Mouse (Mus musculus) stomach, embryonic 14.5 days (tissue): Measurements from ENCODE around the gene Lama1. TPM values are rescaled to one million over a fixed set of nuclear protein-coding genes. Genes with fewer than 3 reads are reported as not detected.
"Not testable (repeated sequence)": the region's sequence is repeated elsewhere in the genome, so short reads cannot be mapped to it uniquely, and the experiment has no call there.

Experiments used
- ATAC-seq: fragments of 200-750 bp; cut with Nextera tagmentation; 2 replicates; pipeline ENCODE4 v1.8.0; 2017; ENCODE audit warnings: low read depth, moderate TSS enrichment; ENCODE audit not compliant: insufficient number of reproducible peaks, insufficient read depth, low FRiP score
- H3K27ac ChIP-seq: fragments of 300-500 bp; sonication (generic); 2 replicates; pipeline ENCODE4 v1.5.1; 2014; ENCODE audit warnings: mild to moderate bottlenecking, low read length, moderate library complexity, mixed read lengths
- H3K27me3 ChIP-seq: fragments of 300-500 bp; sonication (generic); 2 replicates; pipeline ENCODE4 v1.6.1; 2014; ENCODE audit warnings: low read length, control low read depth, mixed read lengths; ENCODE audit not compliant: control insufficient read depth, insufficient read depth
- H3K36me3 ChIP-seq: fragments of 300-500 bp; sonication (generic); 2 replicates; pipeline ENCODE4 v1.6.1; 2014; ENCODE audit warnings: mild to moderate bottlenecking, control low read depth, low read length, moderate library complexity, mixed read lengths; ENCODE audit not compliant: control insufficient read depth, insufficient read depth
- H3K4me1 ChIP-seq: fragments of 300-500 bp; sonication (generic); 2 replicates; pipeline ENCODE4 v1.6.1; 2014; ENCODE audit warnings: low read length, control low read depth, mixed read lengths; ENCODE audit not compliant: control insufficient read depth, insufficient read depth
- H3K4me2 ChIP-seq: fragments of 300-500 bp; sonication (generic); replicated peaks from 2 replicates; pipeline ENCODE4 v1.6.1; 2014; ENCODE audit warnings: low read depth, low read length, control low read depth
- H3K4me3 ChIP-seq: fragments of 300-500 bp; sonication (generic); 2 replicates; pipeline ENCODE4 v1.5.1; 2014; ENCODE audit warnings: low read depth, low read length, control low read depth
- H3K9ac ChIP-seq: fragments of 300-500 bp; sonication (generic); replicated peaks from 2 replicates; pipeline ENCODE4 v1.6.1; 2014; ENCODE audit warnings: low read depth, mild to moderate bottlenecking, control low read depth, low read length, moderate library complexity, mixed read lengths
- H3K9me3 ChIP-seq: fragments of 300-500 bp; sonication (generic); 2 replicates; pipeline ENCODE4 v1.6.1; 2016; ENCODE audit warnings: low read depth, low read length, control low read depth; ENCODE audit not compliant: control insufficient read depth
- WGBS: fragments of 180-500 bp; shearing (Covaris S2); extraction: QIAGEN DNeasy Blood & Tissue Kit; methylation state at CpG from one replicate; pipeline ENCODE4 v1.1.7; 2014; 5-methylcytosine and 5-hydroxymethylcytosine counted together
- polyA plus RNA-seq: library from polyadenylated mRNA; unstranded; fragments of >200 nt; fragmentation: Nextera tagmentation; extraction: Ambion mirVana; gene quantifications from 2 replicates; pipeline ENCODE4 v1.2.1, GENCODE M21; 2014

Gene Lama1
- polyA plus RNA-seq, 1 experiment from 2014 or later: 9.7 TPM

- no peak for ATAC-seq
- Histone ChIP-seq H3K27ac (no peak overlapping the region), H3K27me3 (no peaks in the 10 kb centered on the region), H3K9ac (no peak overlapping the region), H3K36me3 (no peaks in the 10 kb centered on the region), H3K4me1 (no peaks in the 10 kb centered on the region), H3K4me2 (no peak overlapping the region), H3K4me3 (no peak overlapping the region), H3K9me3 (no peaks in the 10 kb centered on the region)
- 97% methylated on average over 10 of the region's 10 CpGs for WGBS
Measured at GRCm38 (mm10) chr17:67816916-67817315, 119.9 kb downstream of the Lama1 start.

GRCm38 (mm10) chr17:67827431-67827830, 130.4 kb downstream of the Lama1 start:
- no peak for ATAC-seq
- no peaks in the 10 kb centered on the region for H3K4me1 ChIP-seq
- no peaks in the 10 kb centered on the region for H3K36me3 ChIP-seq
- H3K4me2 ChIP-seq: no peak overlapping the region
- WGBS: 93% methylated on average over 3 of the region's 3 CpGs
- H3K27me3 ChIP-seq: no peaks in the 10 kb centered on the region
- no peak overlapping the region for H3K9ac ChIP-seq
- H3K9me3 ChIP-seq: peaks cover 4% of the 10 kb centered on the region
- no peak overlapping the region for H3K27ac ChIP-seq
- no peak overlapping the region for H3K4me3 ChIP-seq

GRCm38 (mm10) chr17:67836146-67836895, 139.3 kb downstream of the Lama1 start:
- H3K36me3 ChIP-seq: no peaks in the 10 kb centered on the region
- H3K4me1 ChIP-seq: no peaks in the 10 kb centered on the region
- H3K9ac ChIP-seq: no peak overlapping the region
- WGBS: 96% methylated on average over 20 of the region's 20 CpGs
- ATAC-seq: no peak
- H3K4me2 ChIP-seq: no peak overlapping the region
- no peaks in the 10 kb centered on the region for H3K27me3 ChIP-seq
- no peak overlapping the region for H3K27ac ChIP-seq
- H3K4me3 ChIP-seq: no peak overlapping the region
- peaks cover 5% of the 10 kb centered on the region; the same call in 1 of the 2 replicates for H3K9me3 ChIP-seq

- Histone ChIP-seq H3K36me3 (no peaks in the 10 kb centered on the region), H3K9me3 (peaks cover 5% of the 10 kb centered on the region; the same call in 1 of the 2 replicates), H3K27me3 (no peaks in the 10 kb centered on the region), H3K4me3 (no peak overlapping the region), H3K9ac (no peak overlapping the region), H3K4me1 (no peaks in the 10 kb centered on the region), H3K4me2 (no peak overlapping the region), H3K27ac (no peak overlapping the region)
- peak; percentile 33; the same call in 1 of the 2 replicates for ATAC-seq
- WGBS: 61% methylated on average over 17 of the region's 17 CpGs
Measured at GRCm38 (mm10) chr17:67837351-67838090, 140.5 kb downstream of the Lama1 start.

- no peaks in the 10 kb centered on the region for H3K27me3 ChIP-seq
- no peak overlapping the region for H3K27ac ChIP-seq
- WGBS: 90% methylated on average over 13 of the region's 13 CpGs
- no peak overlapping the region for H3K4me2 ChIP-seq
- no peak overlapping the region for H3K9ac ChIP-seq
- peaks cover 5% of the 10 kb centered on the region; the same call in 1 of the 2 replicates for H3K9me3 ChIP-seq
- ATAC-seq: no peak
- no peaks in the 10 kb centered on the region for H3K4me1 ChIP-seq
- peaks cover 4% of the 10 kb centered on the region for H3K36me3 ChIP-seq
- no peak overlapping the region for H3K4me3 ChIP-seq
Measured at GRCm38 (mm10) chr17:67838948-67839347, 141.9 kb downstream of the Lama1 start.

- not testable (repeated sequence) for ATAC-seq, H3K4me2 ChIP-seq, H3K4me3 ChIP-seq, H3K27me3 ChIP-seq, H3K36me3 ChIP-seq, H3K27ac ChIP-seq, H3K9me3 ChIP-seq, H3K9ac ChIP-seq, H3K4me1 ChIP-seq
- 95% methylated on average over 2 of the region's 2 CpGs for WGBS
Measured at GRCm38 (mm10) chr17:67841494-67841893, 144.4 kb downstream of the Lama1 start.

- Histone ChIP-seq H3K27ac (no peak overlapping the region), H3K4me3 (no peak overlapping the region), H3K27me3 (no peaks in the 10 kb centered on the region), H3K36me3 (peaks cover 33% of the 10 kb centered on the region), H3K4me2 (no peak overlapping the region), H3K9ac (no peak overlapping the region), H3K9me3 (no peaks in the 10 kb centered on the region), H3K4me1 (no peaks in the 10 kb centered on the region)
- WGBS: 91% methylated on average over 10 of the region's 10 CpGs
- ATAC-seq: no peak
Measured at GRCm38 (mm10) chr17:67861080-67861630, 164.1 kb downstream of the Lama1 start.

GRCm38 (mm10) chr17:67861744-67862535, 164.9 kb downstream of the Lama1 start:
- H3K4me1 ChIP-seq: no peaks in the 10 kb centered on the region
- H3K9ac ChIP-seq: no peak overlapping the region
- H3K9me3 ChIP-seq: no peaks in the 10 kb centered on the region
- no peak overlapping the region for H3K4me2 ChIP-seq
- peaks cover 29% of the 10 kb centered on the region for H3K36me3 ChIP-seq
- 75% methylated on average over 16 of the region's 16 CpGs for WGBS
- no peak overlapping the region for H3K27ac ChIP-seq
- H3K27me3 ChIP-seq: no peaks in the 10 kb centered on the region
- H3K4me3 ChIP-seq: no peak overlapping the region
- peak; percentile 66; the same call in 1 of the 2 replicates for ATAC-seq
